Comparison of ENCODE assay signal across 15 mouse cellular contexts in the genomic region with DNA sequence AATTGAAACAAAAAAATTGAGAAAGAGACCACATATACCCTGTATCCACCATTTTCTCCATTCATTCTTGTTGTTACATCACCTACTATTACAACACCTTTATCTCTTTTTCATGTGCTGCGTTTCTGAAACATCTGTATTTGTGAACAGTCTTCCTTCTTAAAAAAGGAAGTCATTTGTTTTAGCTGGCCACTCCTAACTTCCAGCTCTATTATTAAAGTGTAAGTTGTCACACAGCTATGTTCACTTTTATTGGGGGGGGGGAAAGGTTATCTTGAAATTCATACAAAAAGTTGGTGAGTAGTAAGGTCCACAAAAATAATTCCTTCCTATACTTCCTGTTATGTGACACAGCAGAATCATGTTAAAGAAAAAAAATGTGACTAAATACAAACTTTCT.
"Had no signal": no experiment of that assay in that cellular context is flagged by ENCODE, and none has a peak within 500 bp of the region (broad histone marks: within the 10 kb centered on the region; RNA-seq: fewer than 3 reads in every experiment).

No protein-coding gene starts in this region.

- H3K36me3 ChIP-seq: limb, embryonic 13.5 days; midbrain, embryonic 10.5 days had no signal

- H3K27ac ChIP-seq: layer of hippocampus, adult 2 months; limb, embryonic 13.5 days; liver, embryonic 14.5 days; midbrain, embryonic 10.5 days; stomach, postnatal 0 days had no signal

- H3K4me3 ChIP-seq: layer of hippocampus, adult 2 months; limb, embryonic 13.5 days; midbrain, embryonic 10.5 days had no signal

- DNase-seq: kidney, adult 18-20 months; kidney, postnatal 10 days; kidney, postnatal 4 days; left cerebral cortex, postnatal 4 days; lung, adult 2 months; lung, postnatal 10 days; midbrain, embryonic 14.5 days; right cerebral cortex, postnatal 4 days; spleen, adult 18-20 months; thymus, postnatal 4 days had no signal

- H3K9ac ChIP-seq: limb, embryonic 13.5 days; liver, embryonic 14.5 days had no signal

- H3K9me3 ChIP-seq: limb, embryonic 13.5 days; midbrain, embryonic 10.5 days had no signal

- H3K4me2 ChIP-seq: limb, embryonic 13.5 days had no signal
